Mouse (Mus musculus) heart, embryonic 14.5 days (tissue): ENCODE results near the gene As3mt. TPM values are rescaled to one million over a fixed set of nuclear protein-coding genes. Genes with fewer than 3 reads are reported as not detected.

ENCODE experiments used
- ATAC-seq: fragments of 200-750 bp; cut with Nextera tagmentation; 2 replicates; pipeline ENCODE4 v1.8.0; 2017; ENCODE audit warnings: low read depth, moderate TSS enrichment; ENCODE audit not compliant: insufficient number of reproducible peaks, insufficient read depth, low FRiP score
- H3K27ac ChIP-seq, 2 experiments: fragments of 200-500 bp in 1 of 2; fragments of 300-500 bp in 1 of 2; sonication (generic) in 1 of 2; replicated peaks in 1 of 2; 2 replicates each; pipeline ENCODE4 v1.5.1; 2012 to 2014; ENCODE audit warnings: low read depth in 2 of 2, low read length in 2 of 2, control low read depth in 1 of 2, mild to moderate bottlenecking in 1 of 2, mixed read lengths in 1 of 2; ENCODE audit not compliant: control insufficient read depth in 1 of 2, insufficient read depth in 1 of 2
- H3K27me3 ChIP-seq: fragments of 300-500 bp; sonication (generic); 2 replicates; pipeline ENCODE4 v1.6.1; 2014; ENCODE audit warnings: mild to moderate bottlenecking, low read length, control low read depth; ENCODE audit not compliant: control insufficient read depth, insufficient read depth
- H3K36me3 ChIP-seq: fragments of 300-500 bp; sonication (generic); 2 replicates; pipeline ENCODE4 v1.6.1; 2014; ENCODE audit warnings: mild to moderate bottlenecking, control low read depth, low read length, mixed read lengths; ENCODE audit not compliant: control insufficient read depth, insufficient read depth
- H3K4me1 ChIP-seq, 2 experiments: fragments of 200-500 bp in 1 of 2; fragments of 300-500 bp in 1 of 2; sonication (generic) in 1 of 2; 2 replicates each; pipeline ENCODE4 v1.6.1; 2012 to 2014; ENCODE audit warnings: low read length in 2 of 2, control low read depth in 1 of 2, mixed read lengths in 1 of 2; ENCODE audit not compliant: control insufficient read depth in 2 of 2, insufficient read depth in 2 of 2
- H3K4me2 ChIP-seq: fragments of 300-500 bp; sonication (generic); 2 replicates; pipeline ENCODE4 v1.6.1; 2014; ENCODE audit warnings: mild to moderate bottlenecking, low read length
- H3K4me3 ChIP-seq, 2 experiments: fragments of 200-500 bp in 1 of 2; fragments of 300-500 bp in 1 of 2; sonication (generic) in 1 of 2; 2 replicates each; pipeline ENCODE4 v1.5.1; 2012 to 2014; ENCODE audit warnings: low read length in 2 of 2, mild to moderate bottlenecking in 2 of 2, control low read depth in 1 of 2, low read depth in 1 of 2, moderate library complexity in 1 of 2; ENCODE audit not compliant: control insufficient read depth in 1 of 2, insufficient read depth in 1 of 2
- H3K9ac ChIP-seq: fragments of 300-500 bp; sonication (generic); 2 replicates; pipeline ENCODE4 v1.6.1; 2014; ENCODE audit warnings: mild to moderate bottlenecking, low read length
- H3K9me3 ChIP-seq: fragments of 300-500 bp; sonication (generic); 2 replicates; pipeline ENCODE4 v1.6.1; 2016; ENCODE audit warnings: low read length, control low read depth; ENCODE audit not compliant: control insufficient read depth
- WGBS: fragments of 180-500 bp; shearing (Covaris S2); extraction: QIAGEN DNeasy Blood & Tissue Kit; methylation state at CpG from one replicate; pipeline ENCODE4 v1.1.7; 2014; 5-methylcytosine and 5-hydroxymethylcytosine counted together
- polyA plus RNA-seq: library from polyadenylated mRNA; unstranded; fragments of >200 nt; fragmentation: Nextera tagmentation; extraction: Ambion mirVana; gene quantifications from 2 replicates; pipeline ENCODE4 v1.2.1, GENCODE M21; 2014

The As3mt gene
- polyA plus RNA-seq, 1 experiment from 2014 or later, result 49.8 TPM

GRCm38 (mm10) chr19:46785633-46786032, 78.4 kb downstream of the As3mt start:
- Histone ChIP-seq H3K4me3 (no peak overlapping the region), H3K27me3 (no peaks in the 10 kb centered on the region), H3K4me1 (peaks cover 2 to 3% of the 10 kb centered on the region in 2 experiments; a peak in 1 of 4 replicates), H3K9me3 (no peaks in the 10 kb centered on the region), H3K4me2 (no peak overlapping the region), H3K9ac (no peak overlapping the region), H3K27ac (no peak overlapping the region), H3K36me3 (no peaks in the 10 kb centered on the region)
- 89% methylated on average over 4 of the region's 4 CpGs for WGBS
- no peak for ATAC-seq

- H3K27ac ChIP-seq, result no peak overlapping the region
- H3K9ac ChIP-seq, result no peak overlapping the region
- H3K27me3 ChIP-seq, result no peaks in the 10 kb centered on the region
- no peak overlapping the region for H3K4me2 ChIP-seq
- no peak overlapping the region for H3K4me3 ChIP-seq
- H3K4me1 ChIP-seq, result peaks cover 2 to 7% of the 10 kb centered on the region in 2 experiments; a peak in 2 of 4 replicates
- no peaks in the 10 kb centered on the region for H3K9me3 ChIP-seq
- no peaks in the 10 kb centered on the region for H3K36me3 ChIP-seq
- ATAC-seq, result no peak
- WGBS, result 69% methylated on average over 1 of the region's 1 CpGs
Measured at GRCm38 (mm10) chr19:46789782-46790181, 82.5 kb downstream of the As3mt start.

Other genes with a start within 250 kb of the As3mt start
- gene Trim8, start 205.8 kb upstream of the As3mt start, polyA plus RNA-seq, result 23.4 TPM in 2 replicates
- 54.4 and 72.5 TPM in 2 replicates for gene Arl3, start 134.3 kb upstream of the As3mt start, polyA plus RNA-seq
- gene Sfxn2, start 134.1 kb upstream of the As3mt start, polyA plus RNA-seq, result 8.0 and 8.8 TPM in 2 replicates
- 48.8 and 49.3 TPM in 2 replicates for gene Wbp1l, start 108.4 kb upstream of the As3mt start, polyA plus RNA-seq
- 1.6 and 1.8 TPM in 2 replicates for gene Cyp17a1, start 34.3 kb upstream of the As3mt start, polyA plus RNA-seq
- gene Borcs7, start 17.6 kb upstream of the As3mt start, polyA plus RNA-seq, result 17.9 and 20.0 TPM in 2 replicates
- 2.9 and 3.2 TPM in 2 replicates for gene Cnnm2, start 54.1 kb downstream of the As3mt start, polyA plus RNA-seq